Mouse (Mus musculus) cerebellum, postnatal 25 days (tissue): Measurements from ENCODE around the gene Olfr1113.
"Not testable (repeated sequence)": the region's sequence is repeated elsewhere in the genome, so short reads cannot be mapped to it uniquely, and the experiment has no call there.

Experiments
- DNase-seq, 2 experiments: peaks; one replicate each; pipeline ENCODE4 v3.0.0; 2021; ENCODE audit warnings: mixed read lengths in 2 of 2

Olfr1113 gene

GRCm38 (mm10) chr2:87208670-87209069 lies at the start of gene Olfr1113:
TSS of gene Olfr1113 (plus strand) at chr2:87208970.
- no peak for DNase-seq

GRCm38 (mm10) chr2:87167731-87168130 lies 41.0 kb upstream of the Olfr1113 start:
- DNase-seq = not testable (repeated sequence)

- no peak for DNase-seq
Observed at GRCm38 (mm10) chr2:87187498-87187897, 21.3 kb upstream of the Olfr1113 start, which contains the start of gene Olfr1112. TSS of gene Olfr1112 (plus strand) at chr2:87187798.

- no peak for DNase-seq
Observed at GRCm38 (mm10) chr2:87247713-87248112, 38.9 kb downstream of the Olfr1113 start, which contains the start of gene Olfr1115. TSS of gene Olfr1115 (plus strand) at chr2:87248013.
